Mouse (Mus musculus) monocyte, adult 5-6 weeks (primary cell): ENCODE results near the gene Rnf8. TPM values are rescaled to one million over a fixed set of nuclear protein-coding genes. Genes with fewer than 3 reads are reported as not detected.

Source experiments
- ATAC-seq: fragments of 153-309, 156-312 bp; replicated peaks from 2 replicates; pipeline ENCODE4 v1.8.0; 2017; ENCODE audit warnings: mild to moderate bottlenecking; ENCODE audit not compliant: low TSS enrichment, insufficient number of reproducible peaks, severe bottlenecking, poor library complexity, low FRiP score
- total RNA-seq: library from RNA; stranded (forward); fragments of 200-1000, 200-491, 200-594 nt; gene quantifications from 3 replicates; pipeline ENCODE4 v1.2.3, GENCODE M21; 2017

The Rnf8 gene
- total RNA-seq, 1 experiment from 2014 or later, result 48.0 TPM

- ATAC-seq, result 0 out of 2 replicates have a peak, but pooled peaks have one; percentile 15
Measured at GRCm38 (mm10) chr17:29669936-29670335, 55.3 kb downstream of the Rnf8 start.

- ATAC-seq, result no peak
Measured at GRCm38 (mm10) chr17:29671021-29671420, 56.4 kb downstream of the Rnf8 start.

DNA sequence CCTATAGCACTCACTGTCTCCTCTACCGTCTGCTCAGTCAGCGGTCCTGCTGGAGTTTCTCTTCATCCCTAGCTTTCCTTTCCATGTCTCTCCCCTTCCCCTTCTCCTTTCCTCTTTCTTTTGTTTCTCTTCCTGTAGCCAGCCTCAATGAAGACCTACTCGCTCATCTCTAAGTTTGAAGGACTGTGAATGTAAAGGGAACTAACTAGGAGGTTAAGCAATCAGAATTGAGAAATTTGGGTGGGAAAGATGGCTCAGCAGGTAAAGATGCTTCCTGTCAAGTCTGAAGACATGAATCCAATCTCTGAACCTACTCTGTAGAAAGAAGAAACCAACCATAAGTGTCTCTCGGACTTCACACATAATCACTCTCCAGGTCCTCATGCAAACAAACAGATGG lies 58.7 kb downstream of the Rnf8 start:
- no peak for ATAC-seq

GRCm38 (mm10) chr17:29678526-29678925 lies 63.9 kb downstream of the Rnf8 start:
- ATAC-seq, result no peak

DNA sequence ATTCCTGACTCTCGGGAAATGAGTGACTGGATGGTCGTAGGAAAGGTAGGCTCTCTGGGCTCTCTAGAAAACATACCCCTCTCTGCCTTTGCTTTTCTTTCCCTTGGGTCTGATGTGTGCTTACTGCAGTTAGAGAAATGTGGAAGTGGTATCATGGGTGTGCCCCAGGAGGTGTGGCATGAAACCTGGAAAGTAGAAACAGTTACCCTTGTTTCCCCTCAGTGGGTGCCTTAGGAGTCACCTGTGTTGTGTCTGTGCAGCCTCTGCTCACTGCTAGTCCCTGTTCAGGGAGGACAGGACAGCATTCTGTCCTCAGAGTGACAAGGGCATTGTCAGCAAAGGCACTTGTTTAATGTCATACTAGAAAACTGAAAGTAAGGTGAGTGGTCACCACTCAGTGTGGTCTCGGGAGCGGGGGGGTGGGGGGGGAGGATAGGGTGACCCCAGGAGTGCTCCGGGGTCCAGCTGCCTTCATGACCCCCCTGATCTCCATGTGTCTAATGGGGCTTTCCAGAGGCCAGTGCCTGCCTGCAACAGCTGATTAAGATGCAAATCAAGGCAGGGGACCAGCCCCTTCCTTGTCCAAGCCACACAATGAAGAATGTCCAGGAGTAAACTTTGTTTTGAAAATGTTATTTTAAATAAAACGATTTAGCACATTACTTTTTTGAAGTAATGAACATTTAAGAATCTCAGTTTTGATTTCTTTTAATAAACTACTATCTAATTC lies 64.6 kb downstream of the Rnf8 start:
- ATAC-seq, result no peak

DNA sequence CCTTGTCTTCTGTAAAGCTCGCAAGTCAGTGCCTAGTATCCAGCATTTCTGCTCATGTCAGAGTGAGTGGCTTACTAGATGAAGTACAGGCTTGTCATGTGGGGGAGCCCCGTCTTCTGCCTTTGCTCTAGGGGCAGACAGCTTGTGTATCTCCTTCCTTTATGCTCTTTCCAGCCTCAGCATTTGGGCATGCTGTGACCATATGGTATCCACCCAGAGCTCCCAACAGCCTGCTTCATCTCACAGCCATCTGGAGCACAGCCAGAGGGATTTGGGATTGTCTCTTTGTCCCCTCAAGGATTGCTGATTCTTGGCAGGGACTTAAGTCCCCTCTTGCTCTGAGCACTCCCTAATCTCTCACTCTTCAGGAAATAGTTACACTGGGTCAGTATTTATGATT lies 65.6 kb downstream of the Rnf8 start:
- ATAC-seq, result no peak

DNA sequence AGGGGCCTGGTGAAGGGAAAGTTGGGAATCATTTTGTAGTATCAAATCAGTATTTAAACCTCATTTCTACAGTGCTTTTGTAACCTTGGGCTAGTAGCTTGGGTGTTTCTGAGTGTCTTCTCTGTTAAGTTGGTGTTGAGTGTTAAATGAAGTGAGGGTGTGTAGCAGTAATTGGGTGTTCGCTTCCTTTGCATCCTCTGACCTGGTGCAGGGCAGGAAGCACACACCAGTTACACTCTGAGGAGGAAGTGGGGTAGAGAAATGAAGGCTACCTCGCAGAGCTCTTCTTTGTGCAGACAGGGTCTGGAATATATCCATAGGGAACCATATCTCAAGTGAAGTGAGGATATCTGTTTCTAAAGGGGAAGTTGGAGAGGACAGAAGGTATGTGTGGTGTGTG lies 66.3 kb downstream of the Rnf8 start:
- no peak for ATAC-seq

DNA sequence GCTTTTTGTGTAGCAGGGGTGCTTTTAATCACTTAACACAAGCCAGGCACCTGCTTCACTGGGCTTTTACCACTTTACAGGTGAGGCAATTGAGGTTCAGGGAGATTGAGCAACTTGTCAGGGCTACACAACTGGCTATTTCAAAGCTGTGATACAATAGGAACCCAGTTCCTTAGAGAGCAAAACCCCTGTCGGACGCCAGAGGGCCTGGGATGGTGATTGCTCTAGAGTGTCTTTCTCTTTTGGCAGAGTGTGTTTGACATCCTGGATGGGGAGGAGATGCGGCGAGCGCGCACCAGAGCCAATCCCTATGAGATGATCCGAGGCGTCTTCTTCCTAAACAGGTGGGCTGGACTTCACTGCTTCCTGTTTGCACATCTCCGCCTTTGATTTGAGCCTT lies 67.1 kb downstream of the Rnf8 start:
- ATAC-seq, result no peak

DNA sequence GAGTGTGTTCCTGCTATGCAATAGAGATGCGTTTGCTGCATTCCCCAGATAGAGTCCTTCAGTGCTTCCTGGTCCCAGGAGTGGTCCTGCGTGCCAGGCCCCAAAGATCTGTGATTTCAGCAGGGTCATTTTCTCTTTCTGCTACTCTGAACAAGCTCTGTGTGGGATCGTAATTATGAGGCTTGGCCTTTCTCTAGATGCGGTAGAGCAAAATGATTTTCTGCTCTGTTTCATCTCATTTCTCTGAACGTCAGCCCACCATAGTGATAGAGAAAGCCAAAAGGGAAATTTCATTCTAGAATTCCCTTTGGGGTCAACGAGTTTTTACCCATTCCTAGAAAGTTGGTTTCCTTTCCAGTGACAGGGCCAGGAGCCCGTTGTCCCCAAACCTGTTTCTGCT lies 67.7 kb downstream of the Rnf8 start:
- ATAC-seq, result no peak

DNA sequence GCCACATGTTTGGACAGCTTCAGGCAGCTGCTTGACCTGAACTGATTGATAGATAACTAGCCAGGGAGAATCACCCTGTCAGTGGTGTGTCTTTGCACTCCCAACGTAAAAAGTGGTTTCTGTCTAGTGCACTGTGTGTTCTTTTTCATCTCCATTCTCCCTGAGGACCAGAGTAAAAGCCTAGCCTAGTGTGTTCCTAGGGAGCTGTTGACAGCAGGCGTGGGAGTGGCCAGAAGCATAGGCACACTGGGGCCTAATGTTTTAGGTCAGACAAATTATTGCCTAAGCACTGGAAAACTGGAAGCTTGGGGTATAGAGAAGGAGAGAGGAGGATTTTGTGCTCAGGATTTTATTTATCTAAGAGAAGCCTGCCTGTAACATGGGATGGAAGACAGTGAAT lies 68.5 kb downstream of the Rnf8 start:
- no peak for ATAC-seq

- no peak for ATAC-seq
Measured at GRCm38 (mm10) chr17:29684275-29684674, 69.7 kb downstream of the Rnf8 start.

- ATAC-seq, result no peak
Measured at GRCm38 (mm10) chr17:29686771-29687170, 72.2 kb downstream of the Rnf8 start.

- no peak for ATAC-seq
Measured at GRCm38 (mm10) chr17:29687373-29687772, 72.8 kb downstream of the Rnf8 start.

GRCm38 (mm10) chr17:29688610-29689009 lies 74.0 kb downstream of the Rnf8 start:
- ATAC-seq, result no peak

GRCm38 (mm10) chr17:29690257-29690656 lies 75.7 kb downstream of the Rnf8 start:
- no peak for ATAC-seq

- ATAC-seq, result no peak
Measured at GRCm38 (mm10) chr17:29692827-29693226, 78.2 kb downstream of the Rnf8 start.

- no peak for ATAC-seq
Measured at GRCm38 (mm10) chr17:29693571-29693970, 79.0 kb downstream of the Rnf8 start.

GRCm38 (mm10) chr17:29694516-29694915 lies 79.9 kb downstream of the Rnf8 start:
- ATAC-seq, result no peak
